Mouse (Mus musculus) thymus, adult 2 months (tissue): ENCODE measurements around the gene Pxt1. TPM values are rescaled to one million over a fixed set of nuclear protein-coding genes. Genes with fewer than 3 reads are reported as not detected.

Source experiments
- DNase-seq: peaks from one replicate; pipeline ENCODE4 v3.0.0; 2021
- H3K27ac ChIP-seq: fragments of 200-500 bp; 2 replicates; pipeline ENCODE4 v1.5.1; 2012; ENCODE audit warnings: low read length, control low read depth; ENCODE audit not compliant: control insufficient read depth, insufficient read depth
- H3K27me3 ChIP-seq: fragments of 200-500 bp; 2 replicates; pipeline ENCODE4 v1.6.1; 2012; ENCODE audit warnings: mild to moderate bottlenecking, low read length, moderate library complexity, mixed read lengths; ENCODE audit not compliant: control insufficient read depth, insufficient read depth
- H3K36me3 ChIP-seq: fragments of 200-500 bp; 2 replicates; pipeline ENCODE4 v1.6.1; 2012; ENCODE audit warnings: mild to moderate bottlenecking, low read length, moderate library complexity; ENCODE audit not compliant: control insufficient read depth, insufficient read depth
- H3K4me1 ChIP-seq: fragments of 200-500 bp; replicated peaks from 2 replicates; pipeline ENCODE4 v1.6.1; 2012; ENCODE audit warnings: low read length; ENCODE audit not compliant: control insufficient read depth, insufficient read depth
- H3K4me3 ChIP-seq: fragments of 200-500 bp; 2 replicates; pipeline ENCODE4 v1.5.1; 2012; ENCODE audit warnings: mild to moderate bottlenecking, low read length, control low read depth, moderate library complexity; ENCODE audit not compliant: control insufficient read depth, insufficient read depth
- CTCF ChIP-seq: fragments of 200-500 bp; IDR thresholded peaks from 2 replicates; pipeline ENCODE4 v1.5.1; 2012; ENCODE audit warnings: mild to moderate bottlenecking, control low read depth, low read length, moderate library complexity, borderline replicate concordance; ENCODE audit not compliant: control insufficient read depth, poor library complexity, insufficient read depth; ENCODE audit errors: extremely low read depth
- POLR2A ChIP-seq: fragments of 200-500 bp; IDR thresholded peaks from 2 replicates; pipeline ENCODE4 v1.6.1; 2012; ENCODE audit warnings: mild to moderate bottlenecking, low read length, control low read depth, moderate library complexity; ENCODE audit not compliant: control insufficient read depth, poor library complexity, insufficient read depth; ENCODE audit errors: extremely low read depth
- WGBS: fragments of 180-500 bp; shearing (Covaris S2); methylation state at CpG from one replicate; pipeline ENCODE4 v1.1.7; 2018; 5-methylcytosine and 5-hydroxymethylcytosine counted together
- polyA plus RNA-seq: library from polyadenylated mRNA; depleted of rRNA; stranded (reverse); fragments of >200 nt; gene quantifications from 2 replicates; pipeline ENCODE4 v1.2.3, GENCODE M21; 2012; rRNA removed

Pxt1 gene
- polyA plus RNA-seq, 1 experiment: 0.65 TPM

- Histone ChIP-seq H3K4me1 (peaks cover 2% of the 10 kb centered on the region), H3K27me3 (no peaks in the 10 kb centered on the region), H3K27ac (no peak overlapping the region), H3K4me3 (no peak overlapping the region), H3K36me3 (no peaks in the 10 kb centered on the region)
- TF ChIP-seq CTCF: no peak
- no peak for DNase-seq
- WGBS: 98% methylated on average over 11 of the region's 11 CpGs
Observed at GRCm38 (mm10) chr17:28896095-28896780, 47.4 kb downstream of the Pxt1 start.

DNA sequence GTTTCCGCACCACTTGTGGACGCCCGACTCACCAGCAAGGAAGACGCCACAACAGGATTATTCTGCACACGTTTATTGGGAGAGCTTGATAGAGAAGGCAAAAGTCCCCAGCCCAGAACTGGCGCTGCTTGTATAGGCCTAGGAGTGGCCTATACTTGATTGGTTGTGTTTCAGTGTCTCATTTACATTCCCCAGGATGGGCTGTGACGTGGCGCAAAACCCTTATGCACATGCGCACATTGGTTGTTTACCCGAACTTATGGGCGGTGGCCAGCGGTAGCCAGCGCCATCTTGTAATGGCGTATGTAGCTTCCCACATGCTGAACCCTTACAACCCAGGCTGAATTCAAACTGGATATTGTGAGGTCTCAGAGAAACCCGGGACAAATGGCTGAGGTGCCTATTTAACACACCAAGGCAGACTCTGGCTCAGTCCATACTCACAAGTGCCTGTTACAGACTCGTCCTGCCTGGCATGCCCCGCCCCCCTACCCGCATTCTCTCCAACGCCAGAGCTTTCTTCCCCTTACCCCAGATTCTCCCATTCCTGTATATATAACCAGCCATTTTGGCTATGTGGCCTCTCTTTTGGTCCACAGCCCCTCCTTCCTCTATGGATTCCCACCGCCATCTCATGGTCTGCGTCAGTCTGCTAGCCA lies 48.3 kb downstream of the Pxt1 start:
- H3K27me3 ChIP-seq: no peaks in the 10 kb centered on the region
- no peak for TF ChIP-seq POLR2A
- no peak for TF ChIP-seq CTCF
- DNase-seq: no peak
- 97% methylated on average over 21 of the region's 21 CpGs for WGBS
- H3K36me3 ChIP-seq: no peaks in the 10 kb centered on the region
- no peak overlapping the region for H3K27ac ChIP-seq
- H3K4me3 ChIP-seq: no peak overlapping the region
- H3K4me1 ChIP-seq: peaks cover 2% of the 10 kb centered on the region

GRCm38 (mm10) chr17:28894050-28894767 lies 49.4 kb downstream of the Pxt1 start:
- no peaks in the 10 kb centered on the region for H3K36me3 ChIP-seq
- DNase-seq: no peak
- no peak overlapping the region for H3K4me3 ChIP-seq
- no peak for TF ChIP-seq POLR2A
- TF ChIP-seq CTCF: no peak
- no peaks in the 10 kb centered on the region for H3K27me3 ChIP-seq
- 30% methylated on average over 11 of the region's 11 CpGs for WGBS
- peaks cover 2% of the 10 kb centered on the region for H3K4me1 ChIP-seq
- H3K27ac ChIP-seq: no peak overlapping the region

GRCm38 (mm10) chr17:28886266-28886665 lies 57.4 kb downstream of the Pxt1 start:
- 95% methylated on average over 8 of the region's 8 CpGs for WGBS
- Histone ChIP-seq H3K27me3 (no peaks in the 10 kb centered on the region), H3K36me3 (no peaks in the 10 kb centered on the region), H3K27ac (no peak overlapping the region), H3K4me3 (no peak overlapping the region), H3K4me1 (peaks cover 17% of the 10 kb centered on the region)
- DNase-seq: no peak
- TF ChIP-seq CTCF (no peak), POLR2A (no peak)

DNA sequence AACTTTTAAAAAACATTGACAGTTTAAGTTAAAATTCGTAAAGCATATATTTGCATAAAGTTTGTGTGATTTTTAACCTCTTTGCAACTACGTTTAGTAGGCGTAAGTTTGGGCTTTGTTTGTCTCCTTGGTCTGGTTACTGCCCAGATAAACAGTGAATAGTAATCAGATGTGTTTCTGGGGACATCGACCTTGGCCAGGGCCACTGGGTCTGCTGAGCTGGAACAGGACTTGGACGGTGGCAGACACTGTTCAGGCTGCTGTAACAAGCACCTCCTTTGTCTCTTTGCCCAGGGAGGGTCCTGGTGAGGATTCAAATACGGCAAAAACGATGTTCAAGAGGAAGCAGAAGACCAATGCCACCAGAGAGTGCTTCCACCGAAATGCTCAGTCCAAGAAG lies 58.4 kb downstream of the Pxt1 start:
- TF ChIP-seq CTCF (no peak), POLR2A (no peak)
- WGBS: 96% methylated on average over 8 of the region's 8 CpGs

More for the DNA sequence above, 58.4 kb downstream of the Pxt1 start:
- no peak overlapping the region for H3K27ac ChIP-seq
- no peaks in the 10 kb centered on the region for H3K36me3 ChIP-seq
- no peaks in the 10 kb centered on the region for H3K27me3 ChIP-seq
- H3K4me1 ChIP-seq: peaks cover 17% of the 10 kb centered on the region
- H3K4me3 ChIP-seq: no peak overlapping the region
- no peak for DNase-seq

Other genes starting within 250 kb of the Pxt1 start
- 0.59 and 0.65 TPM in 2 replicates for gene AC170998.1, start 217.8 kb downstream of the Pxt1 start, polyA plus RNA-seq
- 5.9 and 8.2 TPM in 2 replicates for gene Mapk13, start 174.5 kb downstream of the Pxt1 start, polyA plus RNA-seq
- 63.1 and 64.8 TPM in 2 replicates for gene Brpf3, start 142.8 kb downstream of the Pxt1 start, polyA plus RNA-seq
- gene Pnpla1, start 85.4 kb downstream of the Pxt1 start, polyA plus RNA-seq: 0.17 and 0.26 TPM in 2 replicates
- gene 4930539E08Rik, start 28.5 kb downstream of the Pxt1 start, polyA plus RNA-seq: 5.3 and 6.8 TPM in 2 replicates
- gene Kctd20, start 8.1 kb upstream of the Pxt1 start, polyA plus RNA-seq: 60.8 and 80.1 TPM in 2 replicates
- gene Stk38, start 64.2 kb upstream of the Pxt1 start, polyA plus RNA-seq: 196 TPM in 2 replicates
- gene Srsf3, start 88.8 kb upstream of the Pxt1 start, polyA plus RNA-seq: 544 TPM in 2 replicates
- 28.4 and 31.1 TPM in 2 replicates for gene Cdkn1a, start 147.1 kb upstream of the Pxt1 start, polyA plus RNA-seq
- gene Rab44, start 170.3 kb upstream of the Pxt1 start, polyA plus RNA-seq: 8.3 and 8.9 TPM in 2 replicates